Mouse (Mus musculus) embryonic fibroblast, embryonic 13.5 days (primary cell): ENCODE results near the gene Lyrm7.

Experiments
- CTCF ChIP-seq: IDR thresholded peaks from 2 replicates; pipeline ENCODE4 v1.5.1; 2011; ENCODE audit warnings: mild to moderate bottlenecking, control low read depth, low read length, moderate library complexity, borderline replicate concordance; ENCODE audit not compliant: insufficient read depth
- POLR2A ChIP-seq: IDR thresholded peaks from 2 replicates; pipeline ENCODE4 v1.6.1; 2011; ENCODE audit warnings: low read depth, mild to moderate bottlenecking, control low read depth, low read length, moderate library complexity

GRCm38 (mm10) chr11:54902333-54903323 lies 41.9 kb upstream of the Lyrm7 start, which contains the start of gene Gpx3:
- TF ChIP-seq POLR2A (no peak; the same call in 1 of the 2 replicates), CTCF (no peak)
